Mouse (Mus musculus): ENCODE results near the gene Spag17. TPM values are rescaled to one million over a fixed set of nuclear protein-coding genes. Genes with fewer than 3 reads are reported as not detected.

Spag17 gene
- polyA plus RNA-seq, 1 experiment: 0.21 TPM

DNA sequence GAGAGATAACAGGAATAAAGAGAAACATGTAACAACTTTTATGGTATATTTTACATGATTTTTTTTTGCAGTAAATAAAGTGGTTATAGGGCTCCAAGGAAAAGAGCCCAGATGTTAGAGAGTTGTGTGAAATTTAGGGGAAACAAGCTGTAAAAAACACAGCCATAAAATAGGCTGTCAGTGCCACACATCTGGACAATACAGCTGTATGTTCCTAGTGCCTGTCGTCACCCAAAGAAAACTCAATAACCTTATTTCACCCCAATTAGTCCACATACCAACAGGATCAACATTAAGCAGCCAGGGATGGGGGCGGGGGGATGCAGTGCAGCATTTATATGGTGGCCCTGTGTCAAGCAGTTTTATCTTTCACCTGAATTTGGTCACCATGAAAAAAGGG lies 81.1 kb downstream of the Spag17 start:
- no peak for TF ChIP-seq POLR2A (IDR thresholded peaks at IDR 0.05; ENCODE audit: borderline replicate concordance, extremely low read depth, insufficient read depth, insufficient read length, poor library complexity, severe bottlenecking)
- no peak for TF ChIP-seq CTCF (IDR thresholded peaks at IDR 0.05; ENCODE audit: borderline replicate concordance, extremely low read depth, insufficient read depth, insufficient read length)

DNA sequence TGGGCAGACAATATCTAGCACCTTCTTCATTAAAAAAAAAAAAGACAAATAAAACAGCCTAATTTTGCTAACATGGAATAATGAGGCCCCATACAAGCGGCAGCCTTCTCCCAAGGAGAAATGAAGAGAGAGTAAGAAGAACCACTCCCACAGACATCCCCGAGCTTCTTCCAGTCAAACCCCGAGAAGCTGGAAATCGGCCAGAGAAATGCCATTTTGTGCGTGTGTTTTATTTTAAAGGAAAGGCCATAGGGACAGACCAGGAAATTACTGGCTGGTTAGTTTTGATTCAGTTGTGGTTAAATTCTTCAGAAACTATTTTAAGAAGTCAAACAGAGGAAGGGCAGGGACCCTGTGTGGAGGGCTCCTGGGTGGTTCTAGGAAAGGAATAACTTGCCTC lies 85.6 kb downstream of the Spag17 start:
- TF ChIP-seq CTCF (IDR thresholded peaks at IDR 0.05; ENCODE audit: borderline replicate concordance, extremely low read depth, insufficient read depth, insufficient read length): no peak
- no peak for TF ChIP-seq POLR2A (IDR thresholded peaks at IDR 0.05; ENCODE audit: borderline replicate concordance, extremely low read depth, insufficient read depth, insufficient read length, poor library complexity, severe bottlenecking)
- DNase-seq (ENCODE audit: low read depth): peak; percentile 21

More for the DNA sequence above, 81.1 kb downstream of the Spag17 start:
- DNase-seq (ENCODE audit: low read depth): no peak

DNA sequence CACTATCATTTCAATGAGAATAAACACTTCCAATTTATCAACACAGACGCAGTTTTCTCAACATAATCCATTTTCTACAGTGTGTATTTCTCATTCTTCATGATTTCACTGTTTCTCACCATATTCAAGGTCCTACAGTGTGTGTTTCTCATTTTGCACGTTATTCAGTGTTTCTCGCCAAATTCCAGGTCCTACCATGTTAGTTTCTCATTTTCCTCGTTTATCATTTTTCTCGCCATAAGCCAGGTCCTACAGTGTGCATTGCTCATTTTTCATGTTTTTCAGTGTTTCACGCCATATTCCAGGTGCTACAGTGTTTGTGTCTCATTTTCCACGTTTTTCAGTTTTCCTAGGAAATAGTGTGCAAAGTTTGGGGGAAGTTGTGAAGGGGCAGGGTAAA lies 95.8 kb downstream of the Spag17 start:
- TF ChIP-seq POLR2A (IDR thresholded peaks at IDR 0.05; ENCODE audit: borderline replicate concordance, extremely low read depth, insufficient read depth, insufficient read length, poor library complexity, severe bottlenecking) (no peak), CTCF (IDR thresholded peaks at IDR 0.05; ENCODE audit: borderline replicate concordance, extremely low read depth, insufficient read depth, insufficient read length) (no peak)
- no peak for DNase-seq (ENCODE audit: low read depth)

DNA sequence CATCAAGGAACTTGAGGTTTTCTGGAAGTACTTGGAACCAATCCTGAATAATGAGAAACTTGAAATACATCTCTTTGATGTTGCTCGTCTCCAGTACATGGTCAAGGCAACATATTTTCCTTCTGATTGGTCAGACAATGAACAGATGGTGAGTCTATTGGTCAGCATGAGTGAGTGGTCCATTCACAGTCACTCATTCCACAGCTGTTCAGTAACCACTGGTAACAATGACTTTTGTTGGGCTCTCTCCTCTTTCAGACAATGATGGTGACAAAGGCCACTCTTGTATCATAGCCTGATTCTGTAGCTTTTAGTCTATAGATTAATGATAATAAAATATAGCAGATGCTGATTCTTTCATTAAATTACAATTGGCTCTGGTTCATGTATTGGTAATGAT lies 119.5 kb downstream of the Spag17 start:
- no peak for DNase-seq (ENCODE audit: low read depth)
- no peak for TF ChIP-seq POLR2A (IDR thresholded peaks at IDR 0.05; ENCODE audit: borderline replicate concordance, extremely low read depth, insufficient read depth, insufficient read length, poor library complexity, severe bottlenecking)
- no peak for TF ChIP-seq CTCF (IDR thresholded peaks at IDR 0.05; ENCODE audit: borderline replicate concordance, extremely low read depth, insufficient read depth, insufficient read length)

DNA sequence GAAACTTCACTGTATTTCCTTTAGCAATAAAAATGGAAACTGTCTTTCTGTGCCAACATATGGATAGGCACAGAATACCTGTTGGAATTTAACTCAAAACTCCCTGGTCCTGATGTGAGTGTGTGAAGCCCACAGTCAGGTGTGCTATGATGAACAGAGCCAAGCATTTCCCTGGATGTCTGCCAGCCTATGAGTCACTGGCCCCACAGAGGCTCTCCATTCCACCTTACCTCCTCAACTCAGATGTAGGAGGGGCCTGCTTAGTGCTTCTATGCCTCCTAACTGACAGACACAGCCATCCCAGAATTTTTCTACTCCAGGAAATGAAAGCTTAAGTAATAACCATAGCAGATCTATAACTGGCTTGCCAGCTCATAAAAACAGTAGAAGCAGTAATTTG lies 124.6 kb downstream of the Spag17 start:
- no peak for TF ChIP-seq POLR2A (IDR thresholded peaks at IDR 0.05; ENCODE audit: borderline replicate concordance, extremely low read depth, insufficient read depth, insufficient read length, poor library complexity, severe bottlenecking)
- no peak for TF ChIP-seq CTCF (IDR thresholded peaks at IDR 0.05; ENCODE audit: borderline replicate concordance, extremely low read depth, insufficient read depth, insufficient read length)
- DNase-seq (ENCODE audit: low read depth): no peak

DNA sequence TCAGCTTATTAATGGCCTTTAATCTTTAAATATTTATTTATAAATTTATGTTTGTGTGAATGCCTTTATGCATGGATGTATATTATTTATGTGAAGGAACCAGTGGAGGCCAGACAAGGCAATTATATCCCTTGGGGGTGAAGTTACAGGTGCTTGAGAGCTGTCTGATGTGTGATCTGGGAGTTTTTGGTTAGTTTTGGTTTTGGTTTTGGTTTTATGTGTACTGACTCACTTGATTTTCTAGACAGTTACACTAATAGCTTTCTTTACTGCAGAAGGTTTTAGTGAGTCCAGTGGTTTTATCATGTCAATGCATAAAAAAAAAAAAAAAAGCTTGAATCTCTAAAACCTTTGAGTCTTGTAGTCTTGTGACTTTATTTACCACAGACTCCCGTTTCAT lies 128.9 kb downstream of the Spag17 start:
- DNase-seq (ENCODE audit: low read depth): no peak
- TF ChIP-seq CTCF (IDR thresholded peaks at IDR 0.05; ENCODE audit: borderline replicate concordance, extremely low read depth, insufficient read depth, insufficient read length) (no peak), POLR2A (IDR thresholded peaks at IDR 0.05; ENCODE audit: borderline replicate concordance, extremely low read depth, insufficient read depth, insufficient read length, poor library complexity, severe bottlenecking) (no peak)

DNA sequence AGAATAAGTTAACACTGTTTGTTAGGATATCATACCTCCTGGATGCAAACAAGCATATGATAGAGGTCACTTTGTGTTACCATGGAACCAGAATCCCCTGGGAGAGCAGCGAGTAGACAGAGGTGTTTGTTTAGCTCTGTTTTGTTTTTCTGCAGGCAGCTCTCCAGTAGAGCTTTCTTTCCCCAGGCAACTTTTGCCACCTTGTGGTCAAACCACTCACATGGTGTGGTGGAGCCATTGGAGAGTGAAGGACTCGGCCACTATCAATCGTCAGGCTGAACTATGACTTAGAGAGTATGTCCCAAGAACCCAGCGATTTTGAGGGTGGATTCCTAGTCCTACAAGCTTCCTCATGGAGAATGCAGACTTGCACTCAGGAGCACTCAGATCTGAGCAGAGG lies 146.1 kb downstream of the Spag17 start:
- TF ChIP-seq CTCF (IDR thresholded peaks at IDR 0.05; ENCODE audit: borderline replicate concordance, extremely low read depth, insufficient read depth, insufficient read length): peak; percentile 39; the same call in 1 of the 2 replicates
- no peak for TF ChIP-seq POLR2A (IDR thresholded peaks at IDR 0.05; ENCODE audit: borderline replicate concordance, extremely low read depth, insufficient read depth, insufficient read length, poor library complexity, severe bottlenecking)
- peak; percentile 45 for DNase-seq (ENCODE audit: low read depth)

DNA sequence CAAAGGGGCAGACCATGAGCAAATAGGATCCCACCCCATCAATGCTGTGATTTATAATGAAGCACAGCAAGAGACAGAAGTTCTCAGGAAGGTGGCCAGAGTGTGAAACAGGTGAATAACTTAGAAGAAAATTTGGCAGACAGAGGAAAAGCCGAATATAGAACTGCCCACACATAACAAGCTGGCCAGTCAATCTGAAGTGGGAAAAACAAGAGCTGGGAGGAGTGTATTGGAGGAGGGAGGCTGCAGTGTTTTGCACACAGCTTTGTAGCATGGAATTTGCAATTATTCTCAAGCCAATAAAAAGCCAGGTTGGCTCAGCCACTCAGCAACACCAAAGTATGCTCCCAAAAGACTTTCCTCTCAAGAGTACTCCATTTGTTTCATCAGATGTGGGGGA lies 147.8 kb downstream of the Spag17 start:
- no peak for DNase-seq (ENCODE audit: low read depth)
- TF ChIP-seq CTCF (IDR thresholded peaks at IDR 0.05; ENCODE audit: borderline replicate concordance, extremely low read depth, insufficient read depth, insufficient read length) (no peak), POLR2A (IDR thresholded peaks at IDR 0.05; ENCODE audit: borderline replicate concordance, extremely low read depth, insufficient read depth, insufficient read length, poor library complexity, severe bottlenecking) (no peak)

DNA sequence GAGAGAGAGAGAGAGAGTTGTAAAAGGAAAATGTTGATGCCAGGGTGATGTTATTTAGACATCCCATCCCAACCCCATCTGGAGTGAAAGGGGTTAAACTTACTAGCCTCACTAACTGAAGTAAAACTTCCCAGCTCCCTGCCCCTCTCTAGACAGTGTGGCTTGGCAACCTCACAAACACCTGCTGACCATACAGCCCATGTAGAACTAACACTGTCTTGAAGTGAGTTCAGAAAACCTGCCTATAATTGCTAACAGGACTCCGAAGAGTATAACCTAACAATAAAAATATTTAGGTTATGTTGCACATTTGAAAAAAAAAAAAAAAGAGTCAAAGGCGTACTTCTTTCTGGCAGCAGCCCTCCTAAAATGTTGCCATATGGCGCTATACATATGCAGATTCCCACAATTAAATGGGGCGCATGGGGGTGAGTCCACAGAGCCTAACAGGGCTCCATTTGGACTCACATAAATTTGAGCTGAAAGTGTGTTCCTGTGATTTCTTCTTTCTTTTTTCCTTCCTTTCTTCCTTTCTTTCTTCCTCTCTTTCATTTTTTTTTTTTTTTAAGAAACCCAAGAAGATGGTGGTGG lies 149.3 kb downstream of the Spag17 start:
- TF ChIP-seq CTCF (IDR thresholded peaks at IDR 0.05; ENCODE audit: borderline replicate concordance, extremely low read depth, insufficient read depth, insufficient read length) (no peak), POLR2A (IDR thresholded peaks at IDR 0.05; ENCODE audit: borderline replicate concordance, extremely low read depth, insufficient read depth, insufficient read length, poor library complexity, severe bottlenecking) (no peak)

DNA sequence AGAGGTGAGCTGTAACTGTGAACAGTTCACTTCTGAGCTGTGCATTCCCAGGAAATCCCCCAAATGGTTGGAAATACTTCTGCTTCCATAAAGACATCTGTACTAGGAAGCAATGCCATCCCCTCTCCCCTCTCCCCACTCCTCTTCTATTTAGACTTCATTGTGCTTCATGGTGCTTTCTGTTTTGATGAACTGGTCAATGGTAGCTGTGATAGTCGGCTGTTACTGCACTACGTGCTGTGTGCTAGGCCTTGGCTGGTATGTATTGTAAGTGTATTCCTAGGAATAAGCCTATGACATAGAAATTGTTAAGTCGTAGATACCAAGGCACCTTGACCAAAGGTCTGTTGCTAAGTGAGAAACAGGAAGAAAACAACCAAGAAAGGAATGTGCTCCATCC lies 149.9 kb downstream of the Spag17 start:
- DNase-seq (ENCODE audit: low read depth): peak; percentile 19
- TF ChIP-seq CTCF (IDR thresholded peaks at IDR 0.05; ENCODE audit: borderline replicate concordance, extremely low read depth, insufficient read depth, insufficient read length) (no peak), POLR2A (IDR thresholded peaks at IDR 0.05; ENCODE audit: borderline replicate concordance, extremely low read depth, insufficient read depth, insufficient read length, poor library complexity, severe bottlenecking) (no peak)

More for the DNA sequence above, 149.3 kb downstream of the Spag17 start:
- DNase-seq (ENCODE audit: low read depth): peak; percentile 83

DNA sequence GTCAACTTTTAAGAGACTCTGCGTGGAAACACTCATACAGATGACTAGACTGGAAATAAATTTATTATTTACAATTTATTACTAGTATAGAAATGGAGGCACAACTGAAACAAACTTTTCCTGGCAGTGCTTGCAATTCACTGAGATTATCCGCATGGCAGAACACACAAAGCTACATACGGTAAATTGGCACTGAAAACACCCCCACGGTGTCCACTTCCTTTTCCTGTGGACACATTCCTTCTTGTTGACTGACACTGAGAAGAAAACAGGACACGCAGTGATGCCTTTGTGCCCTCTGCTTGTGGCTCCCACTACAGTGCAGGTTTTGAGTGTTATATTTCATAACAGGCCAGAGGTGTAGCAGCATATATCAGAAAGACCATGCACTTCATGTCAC lies 151.6 kb downstream of the Spag17 start:
- TF ChIP-seq POLR2A (IDR thresholded peaks at IDR 0.05; ENCODE audit: borderline replicate concordance, extremely low read depth, insufficient read depth, insufficient read length, poor library complexity, severe bottlenecking): no peak
- TF ChIP-seq CTCF (IDR thresholded peaks at IDR 0.05; ENCODE audit: borderline replicate concordance, extremely low read depth, insufficient read depth, insufficient read length): no peak

DNA sequence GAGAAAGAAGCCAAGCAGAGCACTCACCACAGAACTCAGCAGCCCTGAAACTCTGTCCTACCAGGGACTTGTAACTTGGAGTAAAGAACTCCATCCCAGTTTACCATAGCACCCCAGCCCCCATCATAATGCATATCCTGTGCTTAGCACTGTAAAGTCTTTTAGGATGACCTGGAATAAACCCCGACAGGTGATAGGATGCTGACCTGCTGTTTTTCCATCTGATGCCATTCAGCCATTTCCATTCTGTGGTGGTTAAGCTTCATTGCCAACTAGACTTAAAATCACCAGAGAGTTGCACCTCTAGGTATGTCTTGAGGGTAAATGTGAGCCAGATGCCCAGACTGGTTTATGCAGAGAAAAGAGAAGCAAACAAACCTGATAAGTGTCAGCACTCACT lies 189.2 kb downstream of the Spag17 start:
- TF ChIP-seq CTCF (IDR thresholded peaks at IDR 0.05; ENCODE audit: borderline replicate concordance, extremely low read depth, insufficient read depth, insufficient read length): no peak
- TF ChIP-seq POLR2A (IDR thresholded peaks at IDR 0.05; ENCODE audit: borderline replicate concordance, extremely low read depth, insufficient read depth, insufficient read length, poor library complexity, severe bottlenecking): no peak
- DNase-seq (ENCODE audit: low read depth): no peak

More for the DNA sequence above, 151.6 kb downstream of the Spag17 start:
- no peak for DNase-seq (ENCODE audit: low read depth)

Data from brain, embryonic 14.5 days (tissue).